Mouse (Mus musculus): ENCODE results near the gene Fkrp. TPM values are rescaled to one million over a fixed set of nuclear protein-coding genes. Genes with fewer than 3 reads are reported as not detected.
A peak's percentile ranks its signal among the peaks of the same experiment; 100 is the strongest.

Gene Fkrp
- polyA plus RNA-seq, 1 experiment: 31.0 TPM

DNA sequence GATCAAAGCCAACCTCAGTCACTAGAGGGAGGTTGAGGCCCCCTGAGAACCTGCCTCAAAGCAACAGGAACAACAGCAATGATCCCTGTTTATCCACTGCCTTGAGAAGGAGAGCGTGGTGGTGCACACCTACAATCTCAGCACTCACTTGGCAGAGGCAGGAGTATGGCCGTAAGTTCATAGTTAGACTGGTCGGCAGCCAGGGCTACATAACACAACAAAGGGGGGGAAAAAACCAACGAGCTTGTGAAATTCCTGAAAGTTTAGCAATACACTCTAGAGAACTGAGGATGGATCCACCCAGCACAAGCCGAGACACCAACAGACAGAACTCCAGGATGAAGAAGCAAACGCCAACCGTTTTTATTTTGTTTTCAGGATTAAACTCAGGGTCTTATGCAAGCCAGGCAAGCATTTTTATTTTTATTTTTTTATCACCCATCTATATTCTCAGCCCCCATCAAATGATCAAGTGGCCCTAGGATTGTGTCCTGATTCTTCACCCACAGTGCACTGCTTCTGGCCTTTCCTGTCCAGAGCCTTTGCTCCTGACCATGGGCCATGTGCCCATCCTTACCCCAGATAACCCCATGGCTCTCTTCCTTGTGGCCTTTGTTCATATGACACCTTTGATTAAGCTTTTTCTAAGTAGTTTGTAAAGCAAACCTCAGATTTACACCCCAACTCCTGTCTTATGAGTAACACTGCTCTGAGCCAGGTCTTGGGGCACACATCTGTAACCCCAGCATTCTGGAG is 52.9 kb downstream of the Fkrp start:
- 85% methylated on average over 7 of the region's 7 CpGs for WGBS

DNA sequence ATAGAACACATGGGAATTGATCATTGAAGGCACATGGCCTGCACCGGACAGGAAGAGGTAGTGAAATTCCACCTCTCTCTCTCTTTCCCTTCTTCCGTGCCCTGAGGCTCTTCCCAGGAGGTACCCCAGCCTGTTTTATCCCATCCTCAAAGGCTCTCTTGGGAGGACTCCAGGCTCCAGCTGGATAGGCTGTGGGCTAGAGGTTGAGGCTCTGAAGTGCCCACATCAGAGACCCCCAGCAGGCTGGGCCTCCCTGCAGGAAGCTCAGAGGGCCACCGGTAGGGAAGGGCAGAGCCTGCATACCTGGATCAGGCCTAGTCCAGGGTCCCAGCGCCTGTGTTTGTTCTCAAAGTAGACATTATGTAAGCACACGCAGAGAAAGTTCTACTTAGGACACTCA is 54.9 kb downstream of the Fkrp start:
- Histone ChIP-seq H3K27ac (ENCODE audit: insufficient read depth, low read depth, low read length) (peak overlapping the region; percentile 37), H3K4me3 (ENCODE audit: insufficient read depth, low read depth, low read length) (no peak overlapping the region), H3K27me3 (replicated peaks; ENCODE audit: control insufficient read depth, insufficient read depth, low read length) (no peaks in the 10 kb centered on the region), H3K36me3 (ENCODE audit: control insufficient read depth, insufficient read depth, low read length) (no peaks in the 10 kb centered on the region), H3K4me1 (ENCODE audit: control insufficient read depth, insufficient read depth, low read length) (no peaks in the 10 kb centered on the region)
- no peak for TF ChIP-seq CTCF (conservative IDR thresholded peaks at IDR 0.05; ENCODE audit: insufficient read depth, insufficient read length, low read depth, low read length)
- no peak for TF ChIP-seq POLR2A (IDR thresholded peaks at IDR 0.05; ENCODE audit: low read depth, low read length)
- no peak for DNase-seq
- 68% methylated on average over 5 of the region's 5 CpGs for WGBS

More for the DNA sequence above, 52.9 kb downstream of the Fkrp start:
- no peak for DNase-seq
- Histone ChIP-seq H3K27ac (ENCODE audit: insufficient read depth, low read depth, low read length) (no peak overlapping the region), H3K4me3 (ENCODE audit: insufficient read depth, low read depth, low read length) (no peak overlapping the region), H3K4me1 (ENCODE audit: control insufficient read depth, insufficient read depth, low read length) (no peaks in the 10 kb centered on the region), H3K27me3 (replicated peaks; ENCODE audit: control insufficient read depth, insufficient read depth, low read length) (no peaks in the 10 kb centered on the region), H3K36me3 (ENCODE audit: control insufficient read depth, insufficient read depth, low read length) (no peaks in the 10 kb centered on the region)
- TF ChIP-seq CTCF (conservative IDR thresholded peaks at IDR 0.05; ENCODE audit: insufficient read depth, insufficient read length, low read depth, low read length) (no peak), POLR2A (IDR thresholded peaks at IDR 0.05; ENCODE audit: low read depth, low read length) (no peak)

DNA sequence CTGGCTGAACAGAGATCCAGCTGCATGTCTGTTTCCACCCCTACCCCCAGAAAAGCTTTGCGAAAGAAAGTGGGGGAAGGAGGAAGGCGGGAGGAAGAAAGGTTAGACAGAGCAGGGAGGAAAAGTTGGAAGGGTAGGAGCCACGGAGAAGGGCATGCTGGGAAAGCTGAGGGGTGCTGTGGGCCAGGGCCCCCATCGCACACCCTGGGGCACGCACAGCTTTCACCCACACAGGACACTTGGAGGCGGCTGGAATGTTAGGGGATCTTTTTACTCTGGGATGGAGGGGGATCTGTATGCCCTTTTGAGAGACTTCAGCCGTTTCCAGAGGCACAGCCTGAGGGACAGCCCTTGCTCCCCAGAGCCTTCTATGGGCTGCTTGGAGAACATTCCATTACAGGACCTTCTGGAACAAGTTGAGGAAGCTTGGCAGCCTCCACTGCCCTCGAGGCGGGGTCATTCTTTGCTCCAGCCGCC is 55.5 kb downstream of the Fkrp start:
- no peaks in the 10 kb centered on the region for H3K4me1 ChIP-seq (ENCODE audit: control insufficient read depth, insufficient read depth, low read length)
- no peaks in the 10 kb centered on the region for H3K27me3 ChIP-seq (replicated peaks; ENCODE audit: control insufficient read depth, insufficient read depth, low read length)
- peak overlapping the region; percentile 47 for H3K27ac ChIP-seq (ENCODE audit: insufficient read depth, low read depth, low read length)
- no peaks in the 10 kb centered on the region for H3K36me3 ChIP-seq (ENCODE audit: control insufficient read depth, insufficient read depth, low read length)
- 35% methylated on average over 10 of the region's 10 CpGs for WGBS
- DNase-seq: peak; percentile 74
- no peak overlapping the region for H3K4me3 ChIP-seq (ENCODE audit: insufficient read depth, low read depth, low read length)
- no peak for TF ChIP-seq POLR2A (IDR thresholded peaks at IDR 0.05; ENCODE audit: low read depth, low read length)
- TF ChIP-seq CTCF (conservative IDR thresholded peaks at IDR 0.05; ENCODE audit: insufficient read depth, insufficient read length, low read depth, low read length): no peak

DNA sequence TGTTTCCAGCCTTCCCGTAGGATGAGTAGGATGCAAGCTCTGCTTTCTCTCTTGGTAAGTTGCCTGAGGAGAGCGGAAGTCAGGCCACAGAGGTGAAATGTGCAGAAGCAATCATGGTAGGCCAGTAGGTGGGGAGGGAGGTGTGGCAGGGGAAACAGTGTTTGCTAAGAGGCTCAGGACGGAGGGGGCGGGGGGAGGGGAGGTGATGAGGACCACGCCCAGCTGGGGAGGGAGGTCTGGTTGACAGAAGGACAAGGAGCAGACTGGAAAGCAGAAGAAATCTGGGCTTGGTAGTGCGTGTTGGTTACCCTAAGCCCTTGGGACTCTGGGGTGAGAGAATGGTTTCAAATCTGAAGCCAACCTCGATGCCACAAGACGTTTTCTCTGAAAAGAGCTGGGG is 56.2 kb downstream of the Fkrp start:
- WGBS: 38% methylated on average over 8 of the region's 8 CpGs
- no peak for TF ChIP-seq CTCF (conservative IDR thresholded peaks at IDR 0.05; ENCODE audit: insufficient read depth, insufficient read length, low read depth, low read length)
- no peak for TF ChIP-seq POLR2A (IDR thresholded peaks at IDR 0.05; ENCODE audit: low read depth, low read length)
- Histone ChIP-seq H3K4me1 (ENCODE audit: control insufficient read depth, insufficient read depth, low read length) (no peaks in the 10 kb centered on the region), H3K36me3 (ENCODE audit: control insufficient read depth, insufficient read depth, low read length) (no peaks in the 10 kb centered on the region), H3K27ac (ENCODE audit: insufficient read depth, low read depth, low read length) (peak overlapping the region; percentile 53), H3K27me3 (replicated peaks; ENCODE audit: control insufficient read depth, insufficient read depth, low read length) (no peaks in the 10 kb centered on the region), H3K4me3 (ENCODE audit: insufficient read depth, low read depth, low read length) (no peak overlapping the region)
- peak; percentile 60 for DNase-seq

Other genes with a start within 250 kb of the Fkrp start
- gene Arhgap35, start 201.7 kb downstream of the Fkrp start, polyA plus RNA-seq (2012; rRNA removed): 25.7 and 28.6 TPM in 2 replicates
- gene Ceacam15, start 141.0 kb downstream of the Fkrp start, polyA plus RNA-seq (2012; rRNA removed): not detected in 2 replicates
- not detected in 2 replicates for gene Ceacam9, start 94.8 kb downstream of the Fkrp start, polyA plus RNA-seq (2012; rRNA removed)
- gene Ap2s1, start 78.3 kb downstream of the Fkrp start, polyA plus RNA-seq (2012; rRNA removed): 288 and 300 TPM in 2 replicates
- gene Slc1a5, start 35.4 kb downstream of the Fkrp start, polyA plus RNA-seq (2012; rRNA removed): 74.6 and 95.2 TPM in 2 replicates
- 94.4 and 116 TPM in 2 replicates for gene Strn4, start 843 bp downstream of the Fkrp start, polyA plus RNA-seq (2012; rRNA removed)
- 18.3 and 23.3 TPM in 2 replicates for gene Prkd2, start 26.2 kb upstream of the Fkrp start, polyA plus RNA-seq (2012; rRNA removed)
- gene Dact3, start 58.6 kb upstream of the Fkrp start, polyA plus RNA-seq (2012; rRNA removed): 5.5 and 7.5 TPM in 2 replicates
- gene Gng8, start 75.1 kb upstream of the Fkrp start, polyA plus RNA-seq (2012; rRNA removed): 3.6 and 3.7 TPM in 2 replicates
- 4.0 and 5.0 TPM in 2 replicates for gene Ptgir, start 89.8 kb upstream of the Fkrp start, polyA plus RNA-seq (2012; rRNA removed)
- gene Calm3, start 107.4 kb upstream of the Fkrp start, polyA plus RNA-seq (2012; rRNA removed): 305 and 325 TPM in 2 replicates
- gene Pnmal2, start 128.0 kb upstream of the Fkrp start, polyA plus RNA-seq (2012; rRNA removed): 3.6 and 4.0 TPM in 2 replicates
- gene Pnmal1, start 142.9 kb upstream of the Fkrp start, polyA plus RNA-seq (2012; rRNA removed): 0.01 and 0.06 TPM in 2 replicates
- 0.08 TPM in 1 of 2 replicates, not detected in the other for gene Gm42372, start 166.4 kb upstream of the Fkrp start, polyA plus RNA-seq (2012; rRNA removed)
- 0.81 and 1.0 TPM in 2 replicates for gene Ccdc8, start 176.0 kb upstream of the Fkrp start, polyA plus RNA-seq (2012; rRNA removed)
- gene Ppp5c, start 211.2 kb upstream of the Fkrp start, polyA plus RNA-seq (2012; rRNA removed): 199 and 226 TPM in 2 replicates
- gene Hif3a, start 245.7 kb upstream of the Fkrp start, polyA plus RNA-seq (2012; rRNA removed): 0.92 and 0.95 TPM in 2 replicates